Mouse (Mus musculus) cerebellum, adult 2 months (tissue): ENCODE results near the gene Tmem184a.

Experiments
- CTCF ChIP-seq: fragments of 200-500 bp; IDR thresholded peaks from 2 replicates; pipeline ENCODE4 v1.5.1; 2011; ENCODE audit warnings: low read depth, mild to moderate bottlenecking, control low read depth, low read length, moderate library complexity, borderline replicate concordance; ENCODE audit not compliant: insufficient read depth
- POLR2A ChIP-seq: fragments of 200-500 bp; IDR thresholded peaks from 2 replicates; pipeline ENCODE4 v1.6.1; 2011; ENCODE audit warnings: low read length, control low read depth, borderline replicate concordance; ENCODE audit not compliant: insufficient read depth

GRCm38 (mm10) chr5:139799801-139800590 is 19.7 kb downstream of the Tmem184a start:
- no peak for TF ChIP-seq CTCF
- no peak for TF ChIP-seq POLR2A
